Mouse (Mus musculus): ENCODE data around the gene Gsta3. TPM values are rescaled to one million over a fixed set of nuclear protein-coding genes. Genes with fewer than 3 reads are reported as not detected.
A peak's percentile ranks its signal among the peaks of the same experiment; 100 is the strongest.
"Not testable (repeated sequence)": the region's sequence is repeated elsewhere in the genome, so short reads cannot be mapped to it uniquely, and the experiment has no call there.

Gsta3 gene
- total and polyA plus RNA-seq, 2 experiments from 2014 or later, result 0.36 TPM; not detected in 1

DNA sequence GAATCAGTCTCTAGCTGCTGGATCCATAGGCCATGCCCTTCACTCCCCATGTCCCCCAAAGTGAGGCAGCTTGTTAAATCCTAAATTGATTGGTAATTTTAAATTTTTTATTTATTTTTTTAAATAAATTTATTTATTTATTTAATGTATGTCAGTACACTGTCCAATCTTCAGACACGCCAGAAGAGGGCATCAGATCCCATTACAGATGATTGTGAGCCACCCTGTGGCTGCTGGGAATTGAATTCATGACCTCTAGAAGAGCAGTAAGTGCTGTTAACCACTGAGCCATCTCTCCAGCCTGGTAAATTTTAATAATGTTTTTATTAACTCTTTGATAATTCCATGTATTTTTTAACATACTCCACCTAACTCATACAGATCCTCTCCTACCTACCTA is 26.4 kb downstream of the Gsta3 start:
- no peak for DNase-seq
- Histone ChIP-seq H3K9me3 (ENCODE audit: low read length) (no peaks in the 10 kb centered on the region), H3K27me3 (ENCODE audit: insufficient read depth, low read length) (no peaks in the 10 kb centered on the region), H3K27ac (ENCODE audit: low read depth, low read length) (no peak overlapping the region), H3K36me3 (ENCODE audit: insufficient read depth) (no peaks in the 10 kb centered on the region), H3K9ac (no peak overlapping the region), H3K4me1 (ENCODE audit: insufficient read depth) (no peaks in the 10 kb centered on the region), H3K4me3 (ENCODE audit: low read depth, low read length) (no peak overlapping the region), H3K4me2 (ENCODE audit: low read depth) (no peak overlapping the region)
- TF ChIP-seq CTCF (IDR thresholded peaks at IDR 0.05; ENCODE audit: low read depth), result no peak
- 78% methylated on average over 1 of the region's 1 CpGs for WGBS
- ATAC-seq, result no peak

DNA sequence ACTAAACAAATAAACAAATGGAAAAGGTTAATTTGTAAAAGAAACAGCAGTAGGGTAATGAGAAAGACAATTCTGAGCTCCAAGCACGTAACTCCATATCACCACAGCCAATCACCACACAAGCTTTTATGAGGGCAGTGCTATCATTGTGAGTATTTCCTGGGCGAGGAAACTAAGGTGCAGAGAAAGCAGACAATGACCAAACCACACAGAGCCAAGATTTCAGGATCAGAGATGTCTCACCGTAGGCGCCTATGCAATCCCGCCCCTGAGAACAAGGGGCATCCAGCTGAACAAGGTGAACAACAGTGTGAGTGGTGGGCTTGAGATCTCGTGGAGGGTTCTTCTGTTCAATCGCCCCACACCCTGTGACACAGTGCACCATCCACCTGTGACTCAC is 27.1 kb downstream of the Gsta3 start:
- ATAC-seq; H3K9me3 ChIP-seq (ENCODE audit: low read length); H3K27me3 ChIP-seq (ENCODE audit: insufficient read depth, low read length); H3K9ac ChIP-seq; H3K4me3 ChIP-seq (ENCODE audit: low read depth, low read length); H3K4me1 ChIP-seq (ENCODE audit: insufficient read depth); DNase-seq; H3K4me2 ChIP-seq (ENCODE audit: low read depth); H3K27ac ChIP-seq (ENCODE audit: low read depth, low read length); H3K36me3 ChIP-seq (ENCODE audit: insufficient read depth): not testable (repeated sequence)
- 84% methylated on average over 6 of the region's 7 CpGs for WGBS

GRCm38 (mm10) chr1:21271343-21272055 is 31.1 kb downstream of the Gsta3 start:
- H3K4me1 ChIP-seq (ENCODE audit: insufficient read depth), result no peaks in the 10 kb centered on the region
- ATAC-seq (peak; percentile 65), DNase-seq (peak; percentile 55)
- peak overlapping the region; percentile 11; the same call in 1 of the 2 replicates for H3K4me3 ChIP-seq (ENCODE audit: low read depth, low read length)
- no peak overlapping the region for H3K27ac ChIP-seq (ENCODE audit: low read depth, low read length)
- no peak overlapping the region for H3K9ac ChIP-seq
- H3K4me2 ChIP-seq (ENCODE audit: low read depth), result peak overlapping the region; percentile 41
- H3K27me3 ChIP-seq (ENCODE audit: insufficient read depth, low read length), result no peaks in the 10 kb centered on the region
- TF ChIP-seq CTCF (IDR thresholded peaks at IDR 0.05; ENCODE audit: low read depth), result peak; percentile 59
- H3K9me3 ChIP-seq (ENCODE audit: low read length), result no peaks in the 10 kb centered on the region
- H3K36me3 ChIP-seq (ENCODE audit: insufficient read depth), result no peaks in the 10 kb centered on the region
- WGBS, result 31% methylated on average over 18 of the region's 18 CpGs

GRCm38 (mm10) chr1:21272056-21272431 is 31.7 kb downstream of the Gsta3 start:
- Histone ChIP-seq H3K4me3 (ENCODE audit: low read depth, low read length) (peak overlapping the region; percentile 11; the same call in 1 of the 2 replicates), H3K27me3 (ENCODE audit: insufficient read depth, low read length) (no peaks in the 10 kb centered on the region), H3K4me1 (ENCODE audit: insufficient read depth) (no peaks in the 10 kb centered on the region), H3K4me2 (ENCODE audit: low read depth) (peak overlapping the region; percentile 41), H3K36me3 (ENCODE audit: insufficient read depth) (no peaks in the 10 kb centered on the region), H3K9ac (no peak overlapping the region), H3K9me3 (ENCODE audit: low read length) (no peaks in the 10 kb centered on the region), H3K27ac (ENCODE audit: low read depth, low read length) (no peak overlapping the region)
- TF ChIP-seq CTCF (IDR thresholded peaks at IDR 0.05; ENCODE audit: low read depth), result no peak
- DNase-seq, result peak; percentile 22
- 0 out of 2 replicates have a peak, but pooled peaks have one; percentile 21 for ATAC-seq
- WGBS, result 14% methylated on average over 14 of the region's 14 CpGs

- WGBS, result 95% methylated on average over 6 of the region's 6 CpGs
- no peak overlapping the region for H3K27ac ChIP-seq (ENCODE audit: low read depth, low read length)
- H3K9me3 ChIP-seq (ENCODE audit: low read length), result no peaks in the 10 kb centered on the region
- H3K9ac ChIP-seq, result no peak overlapping the region
- no peaks in the 10 kb centered on the region for H3K36me3 ChIP-seq (ENCODE audit: insufficient read depth)
- no peak overlapping the region for H3K4me3 ChIP-seq (ENCODE audit: low read depth, low read length)
- DNase-seq (no peak), ATAC-seq (no peak)
- H3K4me1 ChIP-seq (ENCODE audit: insufficient read depth), result no peaks in the 10 kb centered on the region
- no peak for TF ChIP-seq CTCF (IDR thresholded peaks at IDR 0.05; ENCODE audit: low read depth)
- no peaks in the 10 kb centered on the region for H3K27me3 ChIP-seq (ENCODE audit: insufficient read depth, low read length)
- no peak overlapping the region for H3K4me2 ChIP-seq (ENCODE audit: low read depth)
These were observed 32.7 kb downstream of the Gsta3 start for GRCm38 (mm10) chr1:21273091-21273490.

DNA sequence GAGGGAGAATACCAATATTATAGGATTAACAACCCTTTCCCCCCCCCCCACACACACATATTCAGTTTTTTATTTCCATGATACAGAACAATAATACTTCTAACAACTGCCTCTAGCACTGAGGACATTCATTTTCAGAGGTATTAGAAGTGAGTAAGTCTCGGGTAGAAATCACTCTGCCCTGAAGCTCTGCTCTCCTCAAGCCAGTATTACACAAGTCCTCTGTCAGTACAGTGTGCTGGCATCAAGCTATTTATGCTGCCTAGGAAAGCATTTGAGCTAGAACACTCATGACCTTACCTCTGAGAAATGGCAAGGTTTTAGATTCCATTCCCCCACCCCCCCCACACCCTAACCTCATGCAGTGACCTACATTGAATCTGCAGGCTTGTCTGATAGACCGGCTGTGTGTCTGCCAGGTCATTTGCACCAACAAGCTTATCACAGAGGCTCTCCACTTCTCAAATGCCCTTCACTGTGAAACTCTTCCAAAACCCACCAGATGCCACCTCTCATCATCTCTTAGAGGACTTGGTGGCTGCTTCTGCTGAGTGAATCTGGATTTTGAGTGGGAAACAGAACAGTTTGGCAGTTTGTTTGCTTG is 34.1 kb downstream of the Gsta3 start:
- H3K9ac ChIP-seq, result no peak overlapping the region
- no peak overlapping the region for H3K4me2 ChIP-seq (ENCODE audit: low read depth)
- no peak overlapping the region for H3K4me3 ChIP-seq (ENCODE audit: low read depth, low read length)
- H3K4me1 ChIP-seq (ENCODE audit: insufficient read depth), result no peaks in the 10 kb centered on the region
- H3K36me3 ChIP-seq (ENCODE audit: insufficient read depth), result no peaks in the 10 kb centered on the region
- no peak overlapping the region for H3K27ac ChIP-seq (ENCODE audit: low read depth, low read length)
- no peak for ATAC-seq
- TF ChIP-seq CTCF (IDR thresholded peaks at IDR 0.05; ENCODE audit: low read depth), result no peak
- WGBS, result 79% methylated on average over 2 of the region's 2 CpGs
- H3K27me3 ChIP-seq (ENCODE audit: insufficient read depth, low read length), result no peaks in the 10 kb centered on the region
- no peaks in the 10 kb centered on the region for H3K9me3 ChIP-seq (ENCODE audit: low read length)
- no peak for DNase-seq

- not testable (repeated sequence) for H3K9me3 ChIP-seq (ENCODE audit: low read length); H3K4me3 ChIP-seq (ENCODE audit: low read depth, low read length); H3K36me3 ChIP-seq (ENCODE audit: insufficient read depth); DNase-seq; H3K27ac ChIP-seq (ENCODE audit: low read depth, low read length); H3K9ac ChIP-seq; H3K4me2 ChIP-seq (ENCODE audit: low read depth); H3K4me1 ChIP-seq (ENCODE audit: insufficient read depth); H3K27me3 ChIP-seq (ENCODE audit: insufficient read depth, low read length)
- peak; percentile 32; the same call in 1 of the 2 replicates for ATAC-seq
- 86% methylated on average over 5 of the region's 5 CpGs for WGBS
These were observed 35.0 kb downstream of the Gsta3 start for GRCm38 (mm10) chr1:21275366-21275765.

DNA sequence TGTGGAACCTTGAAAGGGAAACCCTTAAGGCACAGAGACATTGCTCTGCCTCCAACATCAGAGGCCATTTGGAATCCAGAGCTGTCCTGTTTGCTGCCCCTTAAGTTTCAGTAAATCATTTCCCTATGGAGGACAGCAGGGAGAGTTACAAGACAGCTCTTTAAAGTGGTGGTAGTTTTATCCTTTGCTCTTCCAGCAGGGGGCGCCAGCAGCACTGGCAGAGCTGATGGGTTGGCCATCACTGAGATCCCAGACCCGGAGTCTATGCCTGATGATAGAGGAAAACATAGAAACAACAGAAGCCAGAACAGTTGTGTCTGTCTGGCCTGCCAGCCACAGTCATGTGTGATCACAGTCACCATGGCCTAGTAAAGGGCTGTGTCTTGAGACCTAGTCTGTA is 35.8 kb downstream of the Gsta3 start:
- H3K4me1 ChIP-seq (ENCODE audit: insufficient read depth); H3K36me3 ChIP-seq (ENCODE audit: insufficient read depth); H3K27ac ChIP-seq (ENCODE audit: low read depth, low read length); H3K4me2 ChIP-seq (ENCODE audit: low read depth); H3K9me3 ChIP-seq (ENCODE audit: low read length); DNase-seq; H3K27me3 ChIP-seq (ENCODE audit: insufficient read depth, low read length); H3K4me3 ChIP-seq (ENCODE audit: low read depth, low read length); H3K9ac ChIP-seq; ATAC-seq: not testable (repeated sequence)
- 25% methylated on average over 2 of the region's 2 CpGs for WGBS

Data from forebrain, postnatal 0 days (tissue).